Mouse (Mus musculus) heart, postnatal 10 days (tissue): ENCODE data around the gene Cfap69. TPM values are rescaled to one million over a fixed set of nuclear protein-coding genes. Genes with fewer than 3 reads are reported as not detected.

Experiments used
- DNase-seq, 2 experiments: peaks; one replicate each; pipeline ENCODE4 v3.0.0; 2021
- intact Hi-C: fragments of 180-260 bp; cut with DNase I; formaldehyde crosslinking; loops from one replicate; pipeline ENCODE4 v1.15.1; 2025
- total RNA-seq, 2 experiments: library from RNA; stranded (reverse); gene quantifications; 2 replicates each; pipeline ENCODE4 v1.2.3; 2021

Gene Cfap69
- total RNA-seq, 2 experiments from 2014 or later = 1.1 to 2.7 TPM

DNA sequence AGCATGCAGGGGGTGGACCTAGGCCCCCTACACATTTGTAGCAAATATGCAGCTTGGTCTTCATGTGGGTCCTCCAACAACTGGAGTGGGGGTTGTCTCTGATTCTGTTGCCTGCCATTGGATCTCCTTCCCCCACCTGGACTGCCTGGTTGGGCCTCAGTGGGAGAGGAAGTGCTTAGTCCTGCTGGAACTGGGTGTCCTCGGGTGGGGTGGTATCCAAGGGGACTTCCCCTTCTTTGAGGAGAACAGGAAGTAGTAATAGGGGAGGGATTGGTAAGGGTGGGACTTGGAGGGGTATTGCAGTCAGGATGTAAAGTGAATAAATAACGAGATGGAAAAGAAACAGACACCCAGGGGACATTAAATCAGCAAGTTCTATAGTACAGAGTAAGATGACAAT, 5.4 kb downstream of the Cfap69 start:
- intact Hi-C loops = no loop called here
- no peak for DNase-seq

DNA sequence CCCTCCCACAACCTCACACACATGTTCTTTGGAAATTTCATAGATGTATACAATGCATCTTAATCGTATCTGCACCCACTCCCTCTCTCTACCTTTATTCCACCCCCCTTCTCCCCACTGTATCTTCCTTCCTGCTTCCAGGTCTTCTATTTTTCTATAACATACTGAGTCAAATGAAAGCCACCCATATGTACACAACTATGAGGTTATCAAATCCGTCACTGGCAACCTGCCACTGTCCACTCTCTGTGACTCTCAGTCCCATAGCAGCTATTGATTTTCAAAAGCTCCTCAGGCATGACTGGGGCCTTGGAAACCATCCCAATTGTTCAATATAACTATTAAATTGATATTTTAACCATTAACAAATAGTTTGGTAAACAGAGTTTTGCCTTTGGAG, 6.1 kb downstream of the Cfap69 start:
- intact Hi-C loops = no loop called here
- DNase-seq = no peak

DNA sequence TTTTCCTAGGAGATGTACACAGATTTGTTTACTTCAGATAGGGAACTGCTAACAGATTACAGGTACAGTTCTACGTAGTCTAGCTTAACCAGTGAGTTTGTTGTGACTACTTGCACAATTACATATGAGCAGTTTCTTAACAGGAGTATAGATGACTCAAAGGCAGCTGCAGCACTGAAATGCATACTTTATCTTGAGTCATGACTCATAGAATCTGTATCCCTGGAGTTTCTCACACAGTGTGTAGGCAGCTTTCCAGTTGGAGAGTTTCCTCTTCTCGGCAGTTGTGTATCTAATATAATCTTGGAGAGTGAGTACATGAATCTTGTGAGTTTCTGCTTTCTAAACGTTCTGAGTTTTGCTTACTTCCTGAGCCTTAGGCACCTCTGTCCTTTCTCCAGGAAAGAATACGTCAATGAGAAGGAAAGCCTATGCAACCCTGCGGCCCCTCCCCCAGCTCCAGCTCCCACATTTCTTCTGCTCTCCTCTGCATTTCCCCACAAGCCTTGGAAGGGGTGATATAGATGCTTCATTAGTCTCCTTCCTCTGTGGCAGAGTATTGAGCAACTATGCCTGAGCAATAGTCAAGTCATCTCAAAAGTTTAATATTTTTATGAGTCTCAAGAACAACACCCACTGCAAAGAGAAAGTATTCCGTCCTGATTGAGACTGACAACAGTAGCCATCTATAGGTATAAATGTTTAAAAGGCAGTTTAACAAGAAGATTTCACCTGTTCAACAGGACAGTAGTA, 15.0 kb downstream of the Cfap69 start:
- peak; percentile 26 to 29 for DNase-seq
- intact Hi-C loops = no loop called here

DNA sequence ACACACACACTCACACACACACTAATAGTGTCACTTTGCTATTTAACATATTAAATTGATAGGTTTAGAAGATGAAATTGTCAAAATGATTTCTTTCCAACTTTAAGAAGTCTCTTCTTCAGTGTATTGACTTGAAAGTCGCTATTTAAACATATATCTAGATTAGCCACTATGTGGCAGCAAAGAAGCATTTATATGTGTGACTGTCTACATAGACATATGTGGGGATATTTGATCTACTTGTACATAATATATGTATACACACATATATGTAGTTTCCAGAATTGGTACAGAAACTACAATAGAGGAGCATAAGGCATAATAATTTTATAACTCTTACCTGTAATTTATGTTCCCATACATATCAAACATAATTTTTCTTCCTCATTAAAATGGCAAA, 17.9 kb downstream of the Cfap69 start:
- DNase-seq = no peak
- intact Hi-C loops = no loop called here

DNA sequence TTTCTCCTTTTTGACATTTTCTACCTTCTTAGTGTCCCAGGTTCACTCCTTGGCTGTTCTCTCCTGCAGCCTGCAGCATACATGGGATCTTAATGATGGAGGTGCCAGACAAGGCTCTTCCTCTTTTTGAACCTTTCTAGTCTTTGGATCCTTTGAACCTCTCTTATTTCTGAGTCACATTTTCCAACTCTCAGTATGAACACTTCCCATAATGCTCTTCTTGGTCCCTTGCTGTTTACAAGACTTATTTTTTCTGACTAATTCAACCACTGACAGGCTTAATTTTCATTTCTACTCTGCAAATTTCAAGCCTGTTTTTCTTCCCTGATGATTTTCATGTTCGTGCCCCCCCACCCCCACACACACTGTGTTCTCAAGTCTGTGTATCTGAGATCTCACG, 25.5 kb downstream of the Cfap69 start:
- DNase-seq = no peak
- intact Hi-C loops = no loop called here

DNA sequence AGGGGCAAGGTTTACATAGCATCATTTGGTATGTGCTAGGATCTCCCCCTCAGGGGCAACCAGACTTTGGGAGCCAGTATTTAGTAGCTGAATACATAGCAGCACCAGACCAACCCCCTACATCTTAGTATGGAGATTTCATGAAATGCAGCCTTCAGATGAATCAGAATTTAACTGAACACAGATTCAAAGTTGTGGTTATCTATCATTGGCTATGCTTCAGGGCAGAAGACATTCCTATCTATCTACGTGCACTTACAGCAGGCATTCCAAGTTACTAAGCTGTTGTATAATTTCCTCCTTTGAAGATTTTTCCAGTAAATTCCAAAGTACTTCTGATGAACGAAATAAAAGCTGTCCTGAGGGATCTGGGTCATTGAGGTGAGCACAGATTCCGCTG, 38.5 kb downstream of the Cfap69 start:
- no peak for DNase-seq
- intact Hi-C loops = no loop called here

DNA sequence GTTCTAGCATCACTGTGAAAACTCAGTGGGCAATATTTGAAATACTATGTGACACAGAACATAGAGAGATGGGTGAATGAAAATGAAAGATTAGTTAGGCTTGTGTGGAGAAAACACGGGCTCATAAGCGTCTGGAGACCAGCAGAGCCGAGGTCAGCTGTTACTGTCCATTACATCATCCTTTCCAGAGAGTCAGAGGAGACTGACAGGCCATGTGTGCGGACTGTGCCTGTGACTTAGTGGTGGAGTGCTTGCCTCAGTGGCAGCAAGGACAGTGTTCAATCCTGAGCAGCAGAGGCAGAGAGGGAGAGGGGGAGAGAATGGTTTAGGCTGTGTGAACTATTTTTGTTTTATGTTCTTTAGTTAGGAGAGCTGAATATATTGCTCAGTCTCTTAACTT, 45.7 kb downstream of the Cfap69 start:
- DNase-seq = no peak
- intact Hi-C loops = no loop called here

DNA sequence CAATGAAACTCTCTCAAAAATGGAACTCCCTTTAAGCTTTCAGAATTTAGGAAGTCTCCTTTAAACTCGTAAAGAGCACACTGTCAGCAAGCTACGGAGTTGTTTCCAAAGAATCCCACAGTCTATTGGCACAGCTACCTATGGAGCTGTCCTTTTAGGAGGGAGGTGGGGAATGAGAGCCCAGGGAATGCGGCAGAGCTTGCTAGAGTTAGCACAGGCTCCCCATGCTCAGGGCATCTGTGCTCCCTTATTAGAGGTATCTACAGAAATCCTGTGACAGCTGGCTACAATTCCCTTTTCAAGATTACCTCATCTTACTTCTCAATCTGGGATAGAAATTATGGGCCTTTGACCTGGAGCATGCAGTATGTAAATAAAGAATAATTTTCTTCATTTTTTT, 53.5 kb downstream of the Cfap69 start:
- intact Hi-C loops = no loop called here
- no peak for DNase-seq

DNA sequence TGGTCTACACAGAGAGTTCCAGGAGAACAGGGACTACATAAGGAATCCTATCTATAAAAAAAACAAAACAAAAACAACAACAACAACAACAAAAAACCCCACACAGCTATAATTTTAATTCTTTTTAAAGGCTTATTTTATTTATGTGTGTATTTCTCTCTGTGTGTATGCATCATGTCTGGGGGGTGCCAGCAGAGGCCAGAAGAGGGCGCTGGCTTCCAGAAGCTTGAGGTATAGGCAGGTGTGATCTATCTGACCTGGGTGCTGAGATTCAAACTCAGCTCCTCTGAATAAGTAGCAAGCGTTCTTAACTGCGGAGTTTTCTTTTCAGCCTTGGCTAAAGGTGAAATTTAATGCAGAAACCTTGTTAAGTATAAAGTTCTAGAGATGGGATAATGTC, 76.4 kb downstream of the Cfap69 start:
- intact Hi-C loops = no loop called here
- DNase-seq = no peak

DNA sequence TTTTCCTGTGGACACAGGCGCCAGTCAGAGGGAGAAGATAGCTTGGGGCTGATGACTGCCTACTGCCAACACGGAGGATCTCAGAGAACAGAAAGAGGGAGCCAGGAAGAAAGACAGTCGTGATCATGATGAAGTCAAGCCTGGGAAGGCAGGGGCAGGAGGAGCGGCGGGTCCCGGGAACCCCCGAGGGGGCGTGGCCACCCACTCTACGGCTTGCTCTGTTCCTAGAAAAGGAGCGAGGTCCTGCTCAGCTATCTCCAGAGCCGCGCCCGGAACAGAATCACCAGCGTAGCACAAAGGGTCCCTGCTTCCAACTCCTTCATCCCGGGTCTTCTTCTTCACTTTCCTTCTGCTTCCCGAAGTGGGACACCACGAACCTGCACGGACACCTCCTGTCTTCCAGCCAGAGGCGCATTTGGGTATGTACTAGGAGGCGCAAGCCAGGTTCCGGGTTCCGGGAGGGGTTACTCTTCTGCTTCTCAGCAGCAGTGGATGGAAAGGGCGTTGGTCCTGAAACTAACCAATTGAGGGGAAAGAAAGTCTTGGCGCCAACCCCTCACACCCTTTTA, 90.2 kb downstream of the Cfap69 start, which contains the start of gene Gm8773:
Gm8773 (plus strand) TSS at position 51 of the 569 bp plus-strand sequence.
- DNase-seq = peak; percentile 5 to 15
- intact Hi-C loops = no loop called here

DNA sequence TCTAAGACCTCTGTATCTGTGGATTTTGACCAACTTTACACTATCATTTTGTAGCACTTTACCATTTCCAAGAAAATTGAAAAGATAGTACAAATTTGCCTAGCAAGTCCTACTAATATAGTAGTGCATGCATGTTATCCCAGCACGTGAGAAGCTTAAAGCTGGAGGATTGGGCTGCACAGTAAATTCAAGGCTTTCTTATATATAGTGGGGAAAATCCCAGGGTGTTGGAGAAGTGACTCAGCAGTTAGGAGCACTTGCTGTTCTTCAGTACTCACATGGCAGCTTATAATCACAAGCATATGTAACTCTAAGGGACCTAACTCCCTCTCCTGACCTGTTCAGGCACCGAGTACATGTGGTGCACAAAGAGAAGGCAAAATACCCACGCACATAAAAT, 101.6 kb downstream of the Cfap69 start:
- no peak for DNase-seq
- intact Hi-C loops = no loop called here

DNA sequence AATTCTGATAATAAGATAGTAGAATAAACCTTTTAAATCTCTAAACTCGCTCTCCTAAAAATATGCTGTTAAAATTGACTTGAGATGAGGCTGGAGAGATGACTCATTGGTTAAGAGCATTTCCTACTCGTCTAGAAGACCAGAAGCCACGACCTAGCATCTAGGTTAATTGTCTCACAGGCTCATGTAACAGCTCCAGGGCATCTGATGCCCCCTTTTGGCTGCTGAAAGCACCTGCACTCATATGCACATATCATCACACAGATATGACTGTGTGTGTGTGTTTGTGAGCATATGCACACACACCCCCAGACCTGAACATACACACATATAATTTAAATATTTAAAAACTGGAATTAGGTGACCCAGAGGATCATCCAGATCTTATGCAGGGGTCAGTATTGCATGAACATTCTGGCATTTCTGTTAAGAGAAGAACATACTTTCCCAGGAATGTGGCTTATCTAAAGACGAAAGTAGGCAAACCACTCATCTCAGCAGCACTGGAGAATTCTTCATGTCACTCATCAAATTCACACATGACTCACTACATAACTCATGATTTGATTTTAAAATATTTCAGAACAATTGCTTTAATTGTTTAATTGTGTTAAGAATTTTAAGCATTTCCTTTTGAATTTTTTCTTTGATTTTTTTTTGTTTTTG, 102.9 kb downstream of the Cfap69 start:
- intact Hi-C loops = no loop called here
- DNase-seq = no peak

DNA sequence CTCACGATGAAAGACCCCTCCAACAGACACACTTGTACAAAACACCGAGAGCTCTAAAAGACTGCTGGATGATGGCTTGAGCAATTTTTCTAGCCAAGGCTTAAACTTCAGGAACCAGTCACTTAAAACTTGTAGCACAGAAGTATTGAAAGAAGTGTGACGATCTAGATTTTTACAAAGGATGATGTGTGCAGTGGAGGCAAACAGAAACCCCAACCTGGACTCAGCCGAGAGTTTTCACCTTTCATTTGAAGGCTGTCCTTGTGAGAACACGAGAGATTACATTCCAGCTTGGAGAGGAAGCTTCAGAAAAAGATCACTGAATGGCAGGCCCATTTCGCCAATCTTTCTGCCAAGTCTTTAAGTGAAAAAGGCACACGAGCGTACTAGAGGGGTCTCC, 104.2 kb downstream of the Cfap69 start:
- DNase-seq = no peak
- intact Hi-C loops = loop anchor here (2.0 kb wide), 1 partner anchor 45 kb away; the partner anchor contains the start of gene Cldn12

DNA sequence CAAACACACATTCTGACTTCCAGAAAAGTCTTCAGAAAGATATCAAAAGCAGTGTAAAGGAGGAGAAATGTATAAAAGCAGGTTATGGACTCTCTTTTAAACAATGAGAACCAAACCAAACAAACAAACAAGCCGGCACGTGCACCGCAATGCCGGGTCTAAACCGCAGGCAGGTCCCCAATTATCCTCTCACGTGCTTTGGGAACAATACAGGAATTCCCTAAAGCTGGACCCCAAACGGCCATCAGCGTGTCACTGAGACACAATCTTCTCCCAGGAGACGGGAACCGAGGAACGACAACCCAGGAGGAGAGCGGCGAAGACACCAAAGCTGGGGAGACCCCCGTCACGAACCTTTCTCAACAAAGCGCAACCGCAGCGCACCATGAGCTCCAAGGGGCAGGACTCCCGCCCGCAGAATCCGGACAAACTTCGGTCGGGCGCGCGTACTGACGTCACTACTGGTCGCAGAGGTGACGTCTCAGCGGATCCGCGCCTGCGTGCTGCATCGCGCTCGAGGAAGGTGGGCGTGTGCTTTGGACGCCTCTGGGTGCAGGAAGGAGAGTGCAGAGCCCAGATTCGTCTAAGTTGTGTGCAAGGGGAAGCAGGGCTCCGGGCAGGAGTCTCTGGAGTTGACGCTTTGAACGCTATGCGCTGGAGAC, 104.8 kb downstream of the Cfap69 start, which contains the start of gene Gtpbp10:
Gtpbp10 (minus strand) TSS at position 460 of the 662 bp plus-strand sequence.
- DNase-seq = peak; percentile 95 to 97

DNA sequence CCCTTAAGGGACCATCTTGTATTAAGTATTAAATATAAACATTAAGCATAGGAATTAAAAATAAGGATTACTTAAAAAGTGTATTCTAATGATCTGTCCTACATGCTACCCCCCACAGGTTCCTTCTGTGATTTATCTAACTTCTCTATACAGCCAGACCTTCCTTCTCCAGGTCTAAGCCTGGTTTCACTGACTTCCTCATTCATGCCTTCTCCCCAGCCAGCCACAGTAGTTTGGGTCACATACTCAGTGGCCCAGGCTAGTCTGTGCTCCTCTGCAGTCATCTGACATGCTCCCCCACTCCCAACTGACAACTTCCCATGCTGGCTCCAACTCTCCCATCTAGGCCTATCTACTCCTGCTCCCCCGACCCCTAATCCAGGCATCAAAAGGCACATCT, 112.9 kb downstream of the Cfap69 start:
- DNase-seq = no peak
- intact Hi-C loops = no loop called here

More for the DNA sequence above, 104.8 kb downstream of the Cfap69 start, which contains the start of gene Gtpbp10:
- intact Hi-C loops = loop anchor here (2.0 kb wide), 1 partner anchor 44 kb away; the partner anchor contains the start of gene Cldn12

DNA sequence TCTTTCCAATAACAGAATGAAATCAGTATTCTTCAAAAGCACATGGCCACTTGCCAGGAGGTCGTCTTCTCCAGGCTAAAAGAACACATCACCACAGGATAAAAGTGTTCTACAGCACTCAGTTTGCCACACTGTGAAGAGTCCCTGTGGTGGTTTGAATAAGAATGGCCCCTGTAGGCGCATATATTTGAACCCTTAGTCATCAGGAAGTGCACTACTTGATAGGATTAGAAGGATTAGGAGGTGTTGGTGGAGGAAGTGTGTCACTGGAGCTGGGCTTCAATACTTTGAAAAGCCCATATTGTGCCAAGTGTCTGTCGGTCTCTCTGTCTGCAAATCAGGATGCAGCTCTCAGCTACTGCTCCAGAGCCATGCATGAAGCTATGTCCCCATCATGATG, 123.7 kb downstream of the Cfap69 start:
- intact Hi-C loops = no loop called here
- DNase-seq = no peak

DNA sequence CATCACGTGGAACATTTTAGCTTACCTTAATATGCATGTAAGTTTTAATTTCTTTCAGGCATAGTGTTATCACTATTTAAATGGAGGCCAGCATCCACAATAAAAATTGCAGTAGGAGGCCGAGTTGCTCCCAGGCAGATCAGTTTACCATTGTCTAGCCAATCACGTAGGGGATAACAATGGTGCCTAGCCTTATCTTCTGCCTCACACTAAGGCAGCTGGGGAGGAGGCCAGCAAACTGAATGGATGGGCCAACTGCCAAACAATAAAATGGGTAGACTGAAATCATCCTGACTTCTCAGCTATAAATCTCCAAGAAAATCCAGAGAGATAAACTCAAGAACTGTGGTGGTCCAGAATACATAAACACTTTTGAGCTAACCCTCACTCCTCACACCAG, 124.3 kb downstream of the Cfap69 start:
- intact Hi-C loops = no loop called here
- no peak for DNase-seq

DNA sequence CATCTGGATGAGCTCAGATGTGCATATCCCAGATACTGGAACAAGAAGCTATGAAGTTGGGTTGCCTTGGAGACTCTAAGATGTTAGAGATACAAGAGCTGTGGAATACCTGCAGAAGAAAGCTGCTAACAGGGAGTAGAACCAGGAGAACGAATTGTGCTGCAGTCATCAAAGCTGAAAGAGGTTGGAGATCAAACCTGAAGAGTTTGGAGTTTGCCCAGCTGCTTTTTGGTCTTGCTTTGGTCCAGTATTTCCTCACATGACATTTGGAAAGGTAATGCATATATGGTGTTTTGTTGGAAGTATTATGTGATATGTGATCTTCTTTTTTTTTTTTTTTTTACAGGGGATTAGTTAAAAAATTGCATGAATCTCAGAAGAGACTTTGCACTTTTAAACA, 127.9 kb downstream of the Cfap69 start:
- no peak for DNase-seq
- intact Hi-C loops = no loop called here

DNA sequence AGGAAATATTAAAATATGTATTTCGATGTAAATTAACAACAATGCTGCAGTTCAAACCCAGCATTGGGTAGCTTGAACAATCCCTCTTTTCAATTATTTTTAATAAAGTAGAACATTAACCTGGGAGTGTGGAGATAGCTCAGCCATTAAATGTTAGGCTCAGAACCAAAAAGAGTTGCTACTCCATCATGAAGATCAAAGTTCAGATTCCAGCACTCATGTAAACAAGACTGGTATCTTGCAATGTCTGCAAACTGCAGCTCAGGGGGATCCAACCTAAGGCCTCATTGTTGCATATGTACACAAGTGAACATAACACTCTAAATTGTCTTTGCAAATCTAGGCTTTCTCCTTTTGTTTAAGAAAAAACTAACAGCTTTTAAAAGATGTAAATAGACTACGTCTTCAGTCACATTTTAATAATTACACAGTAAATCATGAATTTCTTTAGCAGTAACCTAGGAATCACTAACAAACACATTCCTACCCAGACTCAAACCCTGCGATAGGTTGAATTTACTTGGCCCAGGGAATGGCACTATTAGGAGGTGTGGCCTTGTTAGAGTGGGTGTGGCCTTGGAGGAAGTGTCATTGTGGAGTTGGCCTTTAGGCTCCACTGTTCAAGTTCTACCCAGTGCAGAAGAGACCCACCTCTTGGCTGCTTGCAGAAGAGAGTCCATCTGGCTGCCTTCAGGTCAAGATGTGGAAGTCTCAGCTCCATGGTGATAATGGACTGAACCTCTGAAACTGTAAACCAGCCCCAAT, 130.2 kb downstream of the Cfap69 start:
- DNase-seq = no peak
- intact Hi-C loops = no loop called here
